Mouse (Mus musculus): Measurements from ENCODE around the gene Pla2g7.
A peak's percentile ranks its signal among the peaks of the same experiment; 100 is the strongest.

Pla2g7 gene

DNA sequence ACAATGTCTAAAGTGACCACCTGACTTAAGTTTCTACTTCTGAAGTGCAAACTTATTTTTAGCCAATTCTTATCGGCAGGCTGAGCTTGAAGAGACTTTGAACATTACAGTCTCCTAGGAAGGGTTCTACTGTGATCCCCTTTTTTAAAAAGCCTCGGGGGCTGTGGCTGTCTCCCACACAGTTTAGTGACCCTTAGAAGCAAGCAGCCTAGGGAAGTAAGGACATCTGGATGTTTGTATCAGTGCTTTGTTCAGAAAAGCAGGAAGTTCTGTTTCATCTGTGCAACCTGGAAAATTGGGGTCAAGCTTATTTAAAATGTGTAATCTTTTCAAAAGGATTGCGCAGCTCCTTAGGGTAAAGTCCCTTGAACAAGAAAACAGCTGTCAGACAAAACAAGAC lies 12.6 kb downstream of the Pla2g7 start:
- no peak for DNase-seq (ENCODE audit: low spot score in 2 of 2)

DNA sequence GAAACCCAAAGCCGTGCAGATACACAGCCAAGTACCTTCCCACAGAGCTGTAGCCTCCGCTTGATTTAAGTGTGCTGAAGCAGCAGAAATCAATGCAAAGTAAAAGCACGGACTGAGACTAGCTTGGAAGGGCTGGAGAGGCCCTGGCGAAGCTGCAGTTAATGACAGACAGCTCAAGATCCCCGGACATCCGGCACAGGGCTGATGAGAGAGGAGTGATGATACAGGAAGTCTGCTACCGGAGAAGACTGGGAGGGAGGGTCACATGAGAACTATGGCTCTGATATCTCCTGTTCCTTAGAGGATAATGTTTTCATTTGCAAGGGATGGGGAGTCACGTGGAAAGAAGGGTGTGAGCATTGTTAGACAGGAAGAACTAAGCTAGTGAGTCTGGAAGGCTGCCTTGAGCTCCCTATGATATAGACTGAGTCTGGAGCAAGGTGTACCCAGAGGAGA lies 13.1 kb downstream of the Pla2g7 start:
- DNase-seq (ENCODE audit: low spot score in 2 of 2): no peak

DNA sequence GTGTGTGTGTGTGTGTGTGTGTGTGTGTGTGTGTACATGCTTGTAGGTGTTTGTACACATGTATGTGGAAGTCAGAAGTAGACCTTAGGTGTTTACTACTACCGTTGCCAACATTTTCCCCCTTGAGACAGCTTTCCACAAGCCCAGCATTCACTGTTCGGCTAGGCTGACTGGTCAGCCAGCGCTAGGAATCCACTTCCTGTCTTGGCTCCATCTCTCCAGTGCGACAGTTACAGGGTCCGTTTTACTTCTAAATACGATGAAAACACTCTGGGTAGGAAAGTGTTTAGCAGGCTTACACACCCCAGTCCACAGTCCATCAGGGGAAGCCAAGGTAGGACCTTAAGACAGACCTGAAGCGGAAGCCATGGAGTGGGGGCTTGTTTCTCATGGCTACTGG lies 16.9 kb downstream of the Pla2g7 start:
- DNase-seq (ENCODE audit: low spot score in 2 of 2): no peak

DNA sequence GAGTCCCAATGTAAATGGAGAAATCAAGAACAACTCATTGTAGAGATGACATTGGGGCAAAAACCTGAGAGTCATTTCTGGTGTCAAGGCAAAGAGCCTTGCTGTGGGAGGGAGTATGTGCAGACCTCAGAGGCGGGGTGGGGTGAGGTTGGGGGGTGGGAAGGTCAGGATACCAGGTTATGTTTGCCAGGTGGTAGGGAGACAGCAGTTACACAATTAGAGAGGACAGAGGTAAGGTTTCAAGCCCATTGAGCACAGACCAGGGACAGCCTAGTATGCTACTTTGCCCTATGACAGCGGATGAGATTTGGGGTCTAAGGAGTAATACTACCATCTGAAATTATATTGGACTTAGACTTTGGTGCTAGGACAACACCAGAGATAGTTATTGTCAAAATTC lies 19.4 kb downstream of the Pla2g7 start:
- DNase-seq (ENCODE audit: low spot score in 2 of 2): no peak

DNA sequence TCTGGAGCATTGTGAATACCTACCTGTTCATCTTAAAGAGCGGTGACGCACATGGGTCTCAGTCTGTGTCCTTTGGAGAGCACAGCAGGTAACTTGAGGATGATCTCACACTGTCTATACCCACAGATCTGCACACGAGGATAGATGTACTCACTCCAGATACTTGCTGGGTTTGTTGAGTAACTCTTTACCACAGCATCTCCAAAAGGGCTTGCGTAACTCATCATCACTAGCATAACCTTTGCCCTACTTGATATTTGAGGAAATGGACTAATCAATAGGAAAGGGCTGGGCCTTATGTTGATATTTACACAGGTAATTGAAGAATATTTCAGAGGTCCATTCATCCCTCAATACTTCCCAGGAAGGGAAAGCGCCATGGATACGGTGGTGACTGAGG lies 21.9 kb downstream of the Pla2g7 start:
- no peak for DNase-seq (ENCODE audit: low spot score in 2 of 2)

DNA sequence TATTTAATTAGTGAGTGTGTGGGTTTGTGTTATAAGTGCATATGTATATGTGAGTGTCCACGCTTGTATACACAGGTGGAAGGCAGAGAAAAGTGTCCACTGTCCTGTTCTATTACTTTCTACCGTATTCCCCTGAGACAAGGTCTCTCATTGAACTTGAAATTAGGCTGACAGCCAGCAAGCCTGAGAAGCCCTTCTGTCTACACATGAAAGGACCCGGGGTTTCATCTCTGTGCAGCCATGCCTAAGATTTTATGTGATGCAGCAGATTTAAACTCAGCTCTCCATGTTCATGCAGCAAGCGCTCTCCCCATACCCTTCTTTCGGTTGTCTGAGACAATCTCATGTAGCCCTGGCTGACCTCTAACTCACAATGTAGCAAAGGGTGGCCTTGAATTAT lies 22.6 kb downstream of the Pla2g7 start:
- no peak for DNase-seq (ENCODE audit: low spot score in 2 of 2)

DNA sequence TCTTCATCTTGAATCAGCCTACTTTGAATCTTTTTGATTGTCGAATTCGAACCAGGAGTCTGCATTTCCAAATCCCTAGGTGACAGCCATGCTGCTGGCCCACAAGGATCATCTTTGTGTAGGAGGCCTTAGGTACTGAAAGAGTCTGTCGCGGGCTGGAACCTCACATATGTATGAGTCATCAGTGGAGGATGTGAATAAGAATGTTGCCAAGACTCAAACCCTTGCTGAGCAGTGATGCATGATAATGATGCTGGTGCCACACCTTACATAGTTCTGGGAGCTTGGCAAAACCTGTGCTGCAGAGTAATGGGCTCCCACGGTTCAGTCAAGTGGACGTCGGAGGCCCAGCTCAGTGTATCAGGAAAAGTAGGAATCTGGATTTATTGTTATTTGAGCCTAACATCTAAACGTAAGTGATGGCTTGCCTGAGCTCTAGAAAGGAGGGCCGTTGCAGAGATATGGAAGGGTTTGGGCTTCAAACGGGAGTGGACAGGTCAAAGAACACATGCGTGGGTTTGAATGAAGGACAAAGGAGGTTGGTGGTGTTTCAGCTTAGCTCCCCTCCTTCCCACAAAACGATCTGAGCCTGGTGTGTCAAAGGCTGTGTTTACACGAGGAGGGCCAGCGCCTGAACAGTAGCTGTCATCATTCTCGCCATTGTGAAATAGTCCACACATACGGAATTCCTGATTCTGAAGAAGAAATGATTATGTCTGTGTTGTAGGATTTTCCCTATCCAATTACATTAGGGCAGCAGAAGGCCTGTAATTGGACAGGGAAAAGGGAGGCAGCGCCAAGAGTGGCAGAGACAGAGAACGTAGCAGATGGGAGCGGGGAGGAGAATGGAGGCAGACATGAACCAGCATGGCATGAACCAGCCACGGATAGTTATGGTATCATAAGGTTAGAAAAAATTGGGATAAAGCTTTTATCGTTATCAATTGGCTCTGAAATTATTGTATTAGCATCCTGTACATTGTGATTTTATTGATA lies 24.7 kb downstream of the Pla2g7 start:
- no peak for DNase-seq (ENCODE audit: low spot score in 2 of 2)

DNA sequence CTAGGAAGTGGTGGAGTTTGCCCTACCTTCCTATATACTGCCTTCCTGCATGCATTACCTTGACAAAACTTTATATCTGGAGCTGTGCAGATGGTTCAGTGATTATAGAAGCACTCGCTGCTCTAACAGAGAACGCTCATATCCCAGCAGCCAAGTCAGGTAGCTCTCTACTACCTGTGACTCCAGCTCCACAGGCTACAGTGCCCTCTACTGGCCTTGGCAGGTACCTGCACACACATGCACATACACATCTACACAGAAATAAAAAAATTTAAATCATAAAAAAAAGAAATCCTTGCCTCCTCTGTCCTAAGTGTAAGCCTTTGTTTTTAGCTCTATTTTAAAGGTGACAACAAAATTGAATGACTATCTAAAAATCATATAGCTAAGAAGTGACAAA lies 29.8 kb downstream of the Pla2g7 start:
- no peak for DNase-seq (ENCODE audit: low spot score in 2 of 2)

DNA sequence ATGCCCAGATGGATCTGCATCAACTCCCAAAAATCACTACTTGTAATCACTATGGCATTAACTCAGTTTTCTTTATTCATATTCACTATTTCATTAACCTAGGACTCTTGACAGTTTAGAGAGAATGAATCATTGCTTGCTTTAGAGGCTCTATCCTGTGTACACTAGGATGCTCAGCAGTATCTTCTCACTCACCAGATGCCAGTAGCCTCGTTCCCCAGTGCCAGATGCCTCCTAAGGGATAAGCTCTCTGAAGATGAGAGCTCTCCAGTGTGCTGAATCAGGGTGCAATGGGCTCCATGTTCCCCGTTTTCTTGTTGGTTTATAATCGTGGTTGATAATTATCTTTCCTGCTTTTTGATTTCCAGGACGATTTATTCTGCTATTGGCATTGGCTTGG lies 30.8 kb downstream of the Pla2g7 start:
- DNase-seq (ENCODE audit: low spot score in 2 of 2): no peak

DNA sequence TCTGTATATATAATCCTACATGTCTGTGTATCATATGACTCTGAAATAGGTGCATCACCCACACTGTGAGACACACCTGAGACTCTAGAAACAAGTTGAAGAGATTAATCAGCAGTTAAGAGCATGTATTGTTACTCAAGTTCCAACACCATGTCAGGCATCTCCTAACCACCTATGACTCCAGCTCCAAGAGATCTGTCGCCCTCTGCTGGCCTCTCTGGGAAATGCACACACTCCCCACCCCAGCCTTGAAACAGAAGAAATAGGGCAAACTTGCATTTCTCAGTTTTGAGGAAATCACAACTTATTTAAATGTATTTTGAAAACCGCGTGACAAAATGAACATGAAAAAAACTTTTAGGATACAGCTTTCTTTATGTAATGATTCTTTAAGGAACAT lies 38.8 kb downstream of the Pla2g7 start:
- DNase-seq (ENCODE audit: low spot score in 2 of 2): peak; percentile 58 to 81

DNA sequence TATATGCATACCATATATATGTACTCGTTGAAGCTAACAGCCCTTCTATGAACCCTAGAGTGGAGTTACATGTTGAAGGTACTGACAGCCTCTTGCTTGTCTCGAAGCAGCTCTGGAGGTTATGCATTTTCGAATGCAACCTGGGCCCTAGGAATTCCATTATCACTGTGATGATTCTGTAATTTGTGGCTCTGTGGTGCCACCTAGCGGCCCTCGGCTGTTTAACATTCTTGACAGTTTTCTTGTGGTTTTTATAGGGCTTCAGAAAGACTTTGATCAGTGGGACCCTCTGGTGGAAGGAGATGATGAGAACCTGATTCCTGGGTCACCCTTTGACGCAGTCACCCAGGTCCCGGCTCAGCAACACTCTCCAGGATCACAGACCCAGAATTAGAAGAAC lies 43.7 kb downstream of the Pla2g7 start:
- peak; percentile 51 to 67 for DNase-seq (ENCODE audit: low spot score in 2 of 2)

DNA sequence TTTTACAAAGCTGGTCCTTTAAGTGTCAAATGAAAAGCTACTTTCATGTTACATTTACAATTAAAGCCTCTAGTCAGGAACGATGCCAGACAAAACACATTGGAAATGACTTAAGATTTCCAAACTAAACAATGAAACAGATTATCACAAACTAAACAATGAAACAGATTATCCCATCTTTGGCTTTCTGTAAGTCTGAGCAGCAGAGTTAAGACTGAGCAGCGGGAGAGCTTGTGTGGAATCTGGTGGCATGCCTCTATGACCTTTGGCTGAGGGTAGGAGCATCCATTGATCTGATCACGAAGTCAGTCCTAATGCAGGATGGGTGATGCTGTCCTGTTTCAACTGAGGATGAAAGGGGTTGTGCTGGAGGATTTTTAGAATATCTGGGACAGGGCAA lies 44.3 kb downstream of the Pla2g7 start:
- DNase-seq (ENCODE audit: low spot score in 2 of 2): no peak

DNA sequence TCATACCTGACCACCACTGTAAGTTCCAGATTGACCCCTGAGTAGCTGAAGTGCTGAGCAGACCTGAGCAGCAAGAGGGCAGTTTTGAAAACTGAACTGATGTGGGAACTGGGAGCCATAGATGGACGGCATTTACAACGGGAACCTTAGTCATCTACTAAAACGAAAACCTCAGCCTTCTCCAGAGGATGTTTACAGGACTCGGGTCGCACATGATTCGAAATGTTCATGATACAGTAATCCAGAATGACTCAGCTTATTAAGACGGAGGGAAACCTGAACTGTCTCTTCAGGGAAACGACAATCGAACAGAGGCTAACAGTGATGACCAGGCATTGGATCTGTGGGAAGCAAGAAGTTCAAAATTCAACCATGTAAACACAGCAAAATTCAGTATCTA lies 51.3 kb downstream of the Pla2g7 start:
- DNase-seq (ENCODE audit: low spot score in 2 of 2): no peak

DNA sequence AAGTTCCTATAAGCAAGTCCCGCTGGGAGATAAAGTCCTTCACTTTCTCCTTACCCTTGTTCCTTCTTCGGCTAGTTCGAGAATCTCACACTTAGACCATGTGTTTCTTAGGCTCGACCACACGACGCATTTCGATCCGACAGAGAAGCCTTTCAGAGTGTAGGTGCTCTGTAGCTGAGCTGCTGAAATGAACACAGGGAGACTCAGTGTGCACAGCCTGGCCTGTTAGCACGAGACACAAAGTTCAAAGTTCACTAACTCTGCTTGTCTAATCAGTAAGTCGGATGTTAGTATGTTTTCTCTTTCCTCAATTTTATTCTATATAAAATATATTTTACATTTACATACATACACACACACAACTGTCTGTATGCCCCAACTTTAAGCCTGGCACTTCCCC lies 54.2 kb downstream of the Pla2g7 start:
- DNase-seq (ENCODE audit: low spot score in 2 of 2): no peak

DNA sequence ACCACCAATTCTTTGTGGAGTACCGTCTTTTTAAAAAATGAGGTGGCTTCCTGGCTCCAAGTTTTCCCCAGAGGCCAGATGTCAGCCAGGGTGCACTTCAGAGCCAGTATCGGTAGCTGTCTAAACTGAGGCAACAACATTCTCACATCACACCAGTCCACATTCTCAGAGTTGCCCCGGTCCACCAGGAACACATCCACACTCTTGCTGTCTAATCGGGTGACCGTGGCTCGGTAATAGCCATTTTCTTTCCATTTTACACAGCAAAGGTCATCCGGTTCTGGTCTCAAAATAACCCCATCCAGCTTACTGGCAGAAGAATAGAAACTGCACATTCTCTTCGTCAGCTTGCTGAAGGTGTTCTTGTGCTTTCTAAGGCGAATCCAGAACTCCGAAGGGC lies 60.3 kb downstream of the Pla2g7 start:
- no peak for DNase-seq (ENCODE audit: low spot score in 2 of 2)

DNA sequence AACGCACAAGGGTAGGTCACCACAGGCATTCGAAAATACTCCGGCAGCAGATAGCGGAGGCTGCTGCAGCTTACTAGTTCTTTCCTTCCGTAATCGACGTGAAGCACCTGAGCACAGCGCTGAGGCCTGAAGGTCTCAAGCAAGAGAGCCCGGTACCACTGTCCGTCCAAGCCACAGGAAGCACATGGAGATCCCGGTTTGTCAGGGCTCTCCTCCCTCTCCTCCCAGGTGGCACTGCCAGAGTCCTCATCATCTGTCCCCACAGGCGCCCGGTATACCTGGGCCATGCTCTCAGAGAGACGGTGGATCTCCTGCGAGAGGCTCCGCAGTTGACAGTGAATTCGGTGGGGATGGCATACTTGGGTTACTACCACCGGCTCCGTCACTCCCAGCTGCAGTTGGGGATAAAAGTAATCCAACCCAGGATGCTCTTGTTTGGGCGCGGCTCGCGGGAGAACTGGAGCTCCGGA lies 61.2 kb downstream of the Pla2g7 start:
- DNase-seq (ENCODE audit: low spot score in 2 of 2): no peak

DNA sequence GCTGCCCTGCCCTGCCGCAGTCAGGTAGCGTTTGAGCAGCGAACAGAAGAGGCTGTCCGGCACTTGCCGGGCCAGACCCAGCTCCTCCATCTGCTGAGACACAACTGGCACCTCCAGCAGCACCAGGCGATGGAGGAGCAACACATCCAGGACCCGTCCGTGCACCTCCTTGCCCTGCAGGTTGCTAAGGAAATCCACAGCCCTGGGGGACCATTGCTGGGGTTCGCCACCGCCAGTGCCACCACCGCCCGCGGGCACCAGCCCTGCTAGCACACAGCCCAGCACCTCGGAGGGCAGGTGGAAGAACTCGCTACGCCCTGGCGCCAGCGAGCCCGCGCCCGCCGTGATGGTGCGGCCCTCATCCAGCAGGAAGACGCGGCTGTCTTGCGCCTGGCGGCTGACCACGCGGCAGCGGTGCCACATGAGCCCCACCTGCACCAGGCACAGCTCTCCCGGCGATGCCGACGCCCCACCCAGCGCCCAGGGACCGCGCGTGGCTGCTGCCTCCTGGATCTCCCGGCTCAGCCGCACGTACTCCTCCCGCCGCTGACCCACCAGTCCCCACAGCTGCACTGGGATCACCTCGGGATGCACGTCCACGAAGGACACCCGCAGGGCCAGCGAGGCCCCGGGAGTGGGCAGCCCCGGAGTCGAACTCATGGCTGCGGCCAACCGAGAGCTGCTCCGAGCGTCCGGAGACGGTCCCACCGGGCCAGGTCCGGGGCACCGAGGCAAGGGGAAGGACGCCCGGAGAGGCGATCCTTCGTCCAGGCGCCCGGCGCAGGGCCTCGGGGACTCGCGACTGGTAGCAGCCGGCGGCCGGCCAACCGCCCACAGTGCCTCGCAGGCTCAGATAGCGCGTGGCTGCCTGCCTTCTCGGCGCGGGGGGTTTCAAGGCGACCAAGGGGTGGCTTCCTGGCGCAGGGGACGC lies 61.9 kb downstream of the Pla2g7 start, which contains the start of gene Tdrd6:
Gene Tdrd6, minus strand, starts transcription at position 804 of the 931 bp plus-strand sequence.
- peak in 1 of 2 experiments; percentile 25 for DNase-seq (ENCODE audit: low spot score in 2 of 2)

DNA sequence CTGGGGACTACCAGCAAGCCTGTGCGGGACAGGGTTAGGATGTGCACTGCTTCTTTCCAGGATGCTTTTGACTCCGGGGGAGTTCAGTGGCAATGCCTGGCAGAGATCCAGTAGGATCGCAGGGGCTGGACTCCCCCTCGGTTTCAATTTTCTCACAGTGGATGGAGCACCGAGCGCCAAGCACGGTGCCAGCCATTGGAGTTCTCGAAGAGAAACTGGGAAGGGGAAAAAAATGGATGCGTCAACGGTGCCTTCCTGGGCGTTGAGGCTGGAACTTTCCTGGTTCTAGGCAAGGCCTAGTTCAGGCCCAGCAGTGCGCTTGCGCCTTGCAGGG lies 62.5 kb downstream of the Pla2g7 start:
- DNase-seq (ENCODE audit: low spot score in 2 of 2): no peak

DNA sequence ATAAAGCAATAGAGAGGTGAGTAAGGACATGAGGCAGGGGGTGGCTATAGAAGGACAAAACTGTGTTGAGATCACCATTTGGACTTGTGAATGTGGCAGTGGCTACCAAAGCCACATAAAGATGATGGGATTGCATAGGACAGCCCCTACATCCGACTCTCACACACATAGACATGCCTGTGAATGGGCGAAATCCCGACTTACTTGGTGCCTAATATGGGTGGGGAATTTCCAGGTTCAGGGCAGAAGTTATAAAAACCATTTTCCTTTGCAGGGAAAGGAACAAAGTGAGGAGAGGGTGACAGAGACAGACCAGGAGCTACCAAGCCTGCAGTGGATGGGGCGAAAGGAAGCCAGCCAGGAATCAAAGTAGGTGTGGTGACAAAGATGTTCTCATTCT lies 69.2 kb downstream of the Pla2g7 start:
- DNase-seq (ENCODE audit: low spot score in 2 of 2): no peak

DNA sequence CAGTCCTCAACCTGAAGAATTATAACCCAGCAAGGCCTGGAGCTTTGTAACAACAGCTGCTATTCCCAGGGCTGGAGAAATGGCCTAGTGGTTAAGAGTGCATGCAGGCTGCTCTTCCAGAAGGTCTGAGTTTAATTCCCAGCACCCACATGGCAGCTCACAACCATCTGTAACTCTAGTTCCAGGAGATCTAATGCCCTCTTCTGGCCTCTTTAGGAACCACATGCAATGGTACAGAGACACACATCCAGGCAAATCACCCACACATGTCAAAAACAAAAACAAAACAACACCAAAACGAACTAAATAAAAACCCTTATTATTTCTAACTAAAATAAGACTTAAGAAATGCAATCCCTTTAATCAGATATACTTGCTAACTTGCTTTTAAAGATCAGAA lies 72.9 kb downstream of the Pla2g7 start:
- no peak for DNase-seq (ENCODE audit: low spot score in 2 of 2)

DNA sequence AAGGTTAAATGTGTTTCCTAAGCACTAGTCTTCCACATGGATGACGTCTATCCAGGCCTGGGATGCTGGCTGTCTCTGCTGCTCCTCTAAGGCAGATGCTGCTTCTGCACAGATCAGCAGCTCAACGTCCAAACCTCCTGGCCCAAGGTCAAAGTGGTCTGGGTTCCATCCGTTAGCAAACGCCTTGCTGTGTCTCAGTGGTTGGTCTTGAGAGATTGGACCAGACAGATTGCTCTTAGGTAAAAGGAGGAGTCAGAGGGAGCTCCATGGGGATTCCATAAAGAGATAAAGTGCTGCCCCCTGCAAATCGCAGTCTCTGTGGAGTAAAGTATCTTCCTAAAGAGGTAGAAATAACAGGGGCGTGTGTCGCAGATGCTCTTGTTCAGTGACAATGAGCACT lies 75.3 kb downstream of the Pla2g7 start:
- DNase-seq (ENCODE audit: low spot score in 2 of 2): no peak

DNA sequence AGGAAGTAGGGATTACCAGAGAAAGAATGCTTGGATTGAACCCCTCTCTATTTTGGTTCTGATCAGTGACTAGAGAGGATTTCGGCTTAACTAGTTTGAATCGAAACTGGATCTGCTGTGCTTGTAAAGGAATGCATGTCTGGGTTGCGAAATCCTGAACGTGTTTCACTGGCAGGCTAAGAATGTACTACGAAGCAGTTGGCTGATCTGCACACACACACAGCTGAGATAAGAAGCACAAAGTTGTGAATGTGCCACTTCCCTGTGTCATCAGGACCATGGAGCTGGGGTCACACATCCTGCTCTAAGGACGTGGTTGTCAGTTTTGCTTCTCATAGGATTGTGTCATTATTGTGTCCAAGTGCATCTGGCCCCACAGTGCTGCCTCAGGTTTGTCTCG lies 76.5 kb downstream of the Pla2g7 start:
- no peak for DNase-seq (ENCODE audit: low spot score in 2 of 2)

Data from cerebellum, postnatal 4 days (tissue).